Mouse (Mus musculus): ENCODE data around the gene Tbc1d10a.

DNA sequence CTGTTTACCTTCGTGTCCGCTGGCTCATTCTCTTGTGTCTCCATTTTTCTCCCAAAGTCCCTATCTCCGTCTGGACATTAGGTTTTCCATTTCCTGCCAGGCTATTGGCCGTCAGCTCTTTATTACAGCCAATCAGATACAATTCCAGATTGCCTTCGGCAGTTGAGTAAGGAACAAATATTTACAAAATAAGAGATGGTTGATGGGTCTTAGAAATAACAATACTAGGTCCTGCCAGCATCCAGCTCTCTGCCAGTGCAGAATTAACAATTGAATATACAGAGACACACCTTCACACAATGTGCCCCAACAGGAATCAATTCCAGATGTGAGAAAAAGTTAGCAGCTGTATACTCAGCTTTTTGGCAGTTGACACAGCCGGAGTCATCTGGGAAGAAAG, 59.5 kb downstream of the Tbc1d10a start:
- TF ChIP-seq CEBPB (IDR thresholded peaks at IDR 0.05; ENCODE audit: insufficient read depth, poor library complexity, severe bottlenecking): no peak
- TF ChIP-seq POLR2A (IDR thresholded peaks at IDR 0.05; ENCODE audit: insufficient read length, low read depth): no peak
- no peak for TF ChIP-seq MYOD1 (IDR thresholded peaks at IDR 0.05; ENCODE audit: control insufficient read depth in 1 of 3, insufficient read length in 2 of 3, low read depth in 2 of 3)
- no peak for TF ChIP-seq USF1 (IDR thresholded peaks at IDR 0.05; ENCODE audit: low read depth)
- TF ChIP-seq MAX (IDR thresholded peaks at IDR 0.05; ENCODE audit: low read depth): no peak

Data from myocyte (in vitro differentiated cells).